Comparison of ENCODE assay signal across 8 mouse cellular contexts in the genomic region with DNA sequence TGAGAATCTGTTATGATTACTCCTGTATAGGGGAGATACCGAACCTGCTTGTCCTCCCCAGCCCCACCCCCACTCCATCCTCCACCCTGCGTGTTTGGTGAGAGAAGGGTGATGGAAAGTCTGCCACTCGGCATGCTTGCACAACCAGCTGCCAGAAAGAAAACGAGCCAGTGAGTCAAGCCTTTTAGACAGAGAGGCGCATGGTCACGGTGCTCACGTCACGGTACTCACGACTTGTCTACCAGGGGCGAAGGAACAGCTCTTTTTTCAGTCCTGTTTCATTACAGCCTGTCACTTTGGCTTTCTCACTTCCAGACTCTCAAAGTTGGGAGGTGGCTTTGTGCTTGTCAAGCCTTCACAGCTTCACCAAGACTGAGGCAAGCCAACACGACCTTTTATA. TPM values are rescaled to one million over a fixed set of nuclear protein-coding genes. Genes with fewer than 3 reads are reported as not detected.
DNase-seq lines count a peak whose midpoint lies in the region; ATAC-seq and TF ChIP-seq lines count a peak whose summit lies in the region.

No protein-coding gene starts in this region.

- H3K4me1 ChIP-seq in heart, embryonic 16.5 days (ENCODE audit: control insufficient read depth, insufficient read depth, low read length) = no peaks in the 10 kb centered on the region
- H3K4me1 ChIP-seq in intestine, postnatal 0 days (replicated peaks; ENCODE audit: control insufficient read depth, insufficient read depth, low read length) = no peaks in the 10 kb centered on the region
- H3K4me1 ChIP-seq in liver, embryonic 16.5 days (ENCODE audit: control insufficient read depth, low read depth, low read length) = no peaks in the 10 kb centered on the region

- intact Hi-C loops in heart, postnatal 10 days (cut with DNase I) = no loop called here

- H3K27ac ChIP-seq in heart, embryonic 16.5 days (ENCODE audit: low read length) = no peak overlapping the region
- H3K27ac ChIP-seq in intestine, postnatal 0 days (ENCODE audit: low read depth, low read length) = peak overlapping the region; percentile 92
- H3K27ac ChIP-seq in liver, embryonic 16.5 days (ENCODE audit: low read length) = peak overlapping the region; percentile 37; the same call in 1 of the 2 replicates

- peak overlapping the region; percentile 27 for H3K4me2 ChIP-seq in heart, embryonic 16.5 days (ENCODE audit: low read depth, low read length)
- peak overlapping the region; percentile 62 for H3K4me2 ChIP-seq in intestine, postnatal 0 days (replicated peaks; ENCODE audit: low read depth)
- peak overlapping the region; percentile 39 for H3K4me2 ChIP-seq in liver, embryonic 16.5 days (ENCODE audit: low read depth, low read length)

- H3K27me3 ChIP-seq in heart, embryonic 16.5 days (ENCODE audit: control insufficient read depth, insufficient read depth, low read length) = no peaks in the 10 kb centered on the region
- H3K27me3 ChIP-seq in intestine, postnatal 0 days (replicated peaks; ENCODE audit: control insufficient read depth, insufficient read depth, low read length) = no peaks in the 10 kb centered on the region
- H3K27me3 ChIP-seq in liver, embryonic 16.5 days (ENCODE audit: control insufficient read depth, insufficient read depth, low read depth, low read length) = no peaks in the 10 kb centered on the region

- no peak for TF ChIP-seq CTCF in intestine, postnatal 0 days (IDR thresholded peaks at IDR 0.05; ENCODE audit: low read depth)

- DNase-seq in heart, postnatal 10 days = no peak
- peak; percentile 20 for DNase-seq in embryo, embryonic 10 days (ENCODE audit: low spot score)
- peak; percentile 27 for DNase-seq in right cerebral cortex, postnatal 25 days
- DNase-seq in layer of hippocampus, adult 18-20 months (ENCODE audit: low spot score in 2 of 2) = no peak

- H3K4me3 ChIP-seq in heart, embryonic 16.5 days (ENCODE audit: low read length) = peak overlapping the region; percentile 1; the same call in 1 of the 2 replicates
- H3K4me3 ChIP-seq in intestine, postnatal 0 days (ENCODE audit: low read depth, low read length) = peak overlapping the region; percentile 25
- peak overlapping the region; percentile 17; the same call in 1 of the 2 replicates for H3K4me3 ChIP-seq in liver, embryonic 16.5 days (ENCODE audit: low read depth, low read length)

- no peak overlapping the region for H3K9ac ChIP-seq in heart, embryonic 16.5 days (ENCODE audit: low read length)
- H3K9ac ChIP-seq in intestine, postnatal 0 days (ENCODE audit: low read depth, low read length) = 0 out of 2 replicates have a peak overlapping the region, but pooled peaks have one; percentile 34
- H3K9ac ChIP-seq in liver, embryonic 16.5 days (ENCODE audit: low read depth, low read length) = no peak overlapping the region

- no peak for ATAC-seq in heart, embryonic 16.5 days (replicated peaks; ENCODE audit: extremely low read depth, insufficient read depth, low FRiP score)
- ATAC-seq in intestine, postnatal 0 days = peak; percentile 59
- peak; percentile 41; the same call in 1 of the 2 replicates for ATAC-seq in liver, embryonic 16.5 days (ENCODE audit: low read depth)
- ATAC-seq in monocyte, adult 5-6 weeks (replicated peaks; ENCODE audit: insufficient number of reproducible peaks, low FRiP score, low TSS enrichment, poor library complexity, severe bottlenecking) = no peak

- WGBS in heart, embryonic 16.5 days = 19% methylated on average over 11 of the region's 11 CpGs
- WGBS in intestine, postnatal 0 days = 11% methylated on average over 11 of the region's 11 CpGs
- 38% methylated on average over 11 of the region's 11 CpGs for WGBS in liver, embryonic 16.5 days (ENCODE audit: insufficient replicate concordance)

- H3K9me3 ChIP-seq in heart, embryonic 16.5 days (replicated peaks; ENCODE audit: control insufficient read depth, low read length) = no peaks in the 10 kb centered on the region
- no peaks in the 10 kb centered on the region for H3K9me3 ChIP-seq in intestine, postnatal 0 days (ENCODE audit: control insufficient read depth)
- no peaks in the 10 kb centered on the region for H3K9me3 ChIP-seq in liver, embryonic 16.5 days (replicated peaks; ENCODE audit: control insufficient read depth, low read length)

- H3K36me3 ChIP-seq in heart, embryonic 16.5 days (ENCODE audit: control insufficient read depth, insufficient read depth) = no peaks in the 10 kb centered on the region
- no peaks in the 10 kb centered on the region for H3K36me3 ChIP-seq in intestine, postnatal 0 days (ENCODE audit: control insufficient read depth, insufficient read depth)
- H3K36me3 ChIP-seq in liver, embryonic 16.5 days (ENCODE audit: control insufficient read depth, insufficient read depth) = no peaks in the 10 kb centered on the region

RNA-seq across cellular contexts. Expression of a gene that starts 7.2 kb away (rescaled TPM):
- 24.1 and 25.5 TPM in 2 replicates for polyA plus RNA-seq in heart, embryonic 16.5 days (2015; fragmentation: Nextera tagmentation; extraction: Ambion mirVana)
- total RNA-seq in heart, postnatal 10 days (2021) = 10 to 100 TPM; 31.0 to 34.4 TPM
- polyA plus RNA-seq in intestine, postnatal 0 days (2015; fragmentation: Nextera tagmentation; extraction: Ambion mirVana) = 20.8 and 25.0 TPM in 2 replicates
- polyA plus RNA-seq in liver, embryonic 16.5 days (2015; fragmentation: Nextera tagmentation; extraction: Ambion mirVana) = 5.2 and 6.1 TPM in 2 replicates
- total RNA-seq in layer of hippocampus, adult 18-20 months (2021) = 10 to 100 TPM; 23.5 to 23.8 TPM
- total RNA-seq in monocyte, adult 5-6 weeks (2017) = 4.8 to 8.4 TPM (median 7.1 TPM) in 3 replicates

Comparison
In these comparisons a context has a peak if more than half of its experiments do, and no peak if none do; other contexts are left out.
1. ATAC-seq: peak in intestine, postnatal 0 days (single experiment) and liver, embryonic 16.5 days (single experiment); none in heart, embryonic 16.5 days (single experiment) and monocyte, adult 5-6 weeks (single experiment).
2. DNase-seq: peak in embryo, embryonic 10 days (single experiment) and right cerebral cortex, postnatal 25 days (single experiment); none in heart, postnatal 10 days (0 of 2) and layer of hippocampus, adult 18-20 months (0 of 2).
3. Peak in every context shown above with its lines, with median percentiles within 50 percentile points of each other: H3K4me2 ChIP-seq and H3K4me3 ChIP-seq.